Mouse (Mus musculus) liver, embryonic 13.5 days (tissue): ENCODE results near the gene Ppp4r1. TPM values are rescaled to one million over a fixed set of nuclear protein-coding genes. Genes with fewer than 3 reads are reported as not detected.

Experiments
- ATAC-seq: fragments of 200-750 bp; cut with Nextera tagmentation; 2 replicates; pipeline ENCODE4 v1.8.0; 2017; ENCODE audit warnings: low read depth, mild to moderate bottlenecking, moderate number of reproducible peaks, moderate library complexity
- DNase-seq: peaks from one replicate; pipeline ENCODE4 v3.0.0; 2022
- H3K27ac ChIP-seq: fragments of 300-500 bp; sonication (generic); 2 replicates; pipeline ENCODE4 v1.5.1; 2015; ENCODE audit warnings: moderate library complexity, mild to moderate bottlenecking, inconsistent platforms
- H3K27me3 ChIP-seq: fragments of 300-500 bp; sonication (generic); 2 replicates; pipeline ENCODE4 v1.6.1; 2015; ENCODE audit warnings: mild to moderate bottlenecking, inconsistent platforms
- H3K36me3 ChIP-seq: fragments of 300-500 bp; sonication (generic); 2 replicates; pipeline ENCODE4 v1.6.1; 2015; ENCODE audit warnings: mild to moderate bottlenecking, inconsistent platforms
- H3K4me1 ChIP-seq: fragments of 300-500 bp; sonication (generic); replicated peaks from 2 replicates; pipeline ENCODE4 v1.6.1; 2015; ENCODE audit warnings: inconsistent platforms
- H3K4me2 ChIP-seq: fragments of 300-500 bp; sonication (generic); 2 replicates; pipeline ENCODE4 v1.6.1; 2015; ENCODE audit warnings: inconsistent platforms, mild to moderate bottlenecking, moderate library complexity
- H3K4me3 ChIP-seq: fragments of 300-500 bp; sonication (generic); replicated peaks from 2 replicates; pipeline ENCODE4 v1.5.1; 2015; ENCODE audit warnings: mild to moderate bottlenecking, inconsistent platforms
- H3K9ac ChIP-seq: fragments of 300-500 bp; sonication (generic); 2 replicates; pipeline ENCODE4 v1.6.1; 2015; ENCODE audit warnings: mild to moderate bottlenecking, inconsistent platforms
- H3K9me3 ChIP-seq: fragments of 300-500 bp; sonication (generic); replicated peaks from 2 replicates; pipeline ENCODE4 v1.6.1; 2016; ENCODE audit warnings: inconsistent platforms
- WGBS: fragments of 180-500 bp; shearing (Covaris S2); methylation state at CpG from one replicate; pipeline ENCODE4 v1.1.7; 2015; ENCODE audit not compliant: insufficient replicate concordance; 5-methylcytosine and 5-hydroxymethylcytosine counted together
- polyA plus RNA-seq: library from polyadenylated mRNA; unstranded; fragments of >200 nt; fragmentation: Nextera tagmentation; extraction: Ambion mirVana; gene quantifications from 2 replicates; pipeline ENCODE4 v1.2.1, GENCODE M21; 2015

The Ppp4r1 gene
- polyA plus RNA-seq, 1 experiment from 2014 or later = 10.1 TPM

GRCm38 (mm10) chr17:65884691-65885397 lies 102.5 kb downstream of the Ppp4r1 start:
- Histone ChIP-seq H3K4me1 (peaks cover 53% of the 10 kb centered on the region), H3K4me2 (peak overlapping the region; percentile 95), H3K36me3 (no peaks in the 10 kb centered on the region), H3K9me3 (no peaks in the 10 kb centered on the region), H3K4me3 (peak overlapping the region; percentile 98), H3K27ac (peak overlapping the region; percentile 96), H3K27me3 (no peaks in the 10 kb centered on the region), H3K9ac (peak overlapping the region; percentile 98)
- ATAC-seq = peak; percentile 98
- under 1% methylated on average over 67 of the region's 67 CpGs for WGBS
- peak; percentile 99 for DNase-seq

GRCm38 (mm10) chr17:65885398-65885696 lies 103.0 kb downstream of the Ppp4r1 start:
- H3K36me3 ChIP-seq = no peaks in the 10 kb centered on the region

GRCm38 (mm10) chr17:65885697-65886529 lies 103.5 kb downstream of the Ppp4r1 start, which contains the start of gene Ralbp1:
Gene Ralbp1, minus strand, starts transcription at chr17:65885798.
- DNase-seq = peak; percentile 26
- WGBS = 3% methylated on average over 14 of the region's 14 CpGs
- no peak for ATAC-seq

More at GRCm38 (mm10) chr17:65885398-65885696, 103.0 kb downstream of the Ppp4r1 start:
- DNase-seq (no peak), ATAC-seq (no peak)
- Histone ChIP-seq H3K9ac (peak overlapping the region; percentile 85), H3K9me3 (no peaks in the 10 kb centered on the region), H3K4me3 (peak overlapping the region; percentile 98), H3K4me2 (peak overlapping the region; percentile 95), H3K27ac (peak overlapping the region; percentile 96), H3K4me1 (peaks cover 50% of the 10 kb centered on the region), H3K27me3 (no peaks in the 10 kb centered on the region)
- WGBS = under 1% methylated on average over 11 of the region's 11 CpGs

GRCm38 (mm10) chr17:65886571-65886970 lies 104.2 kb downstream of the Ppp4r1 start:
- Histone ChIP-seq H3K27me3 (no peaks in the 10 kb centered on the region), H3K27ac (peak overlapping the region; percentile 96), H3K4me2 (peak overlapping the region; percentile 95), H3K9ac (peak overlapping the region; percentile 85), H3K36me3 (no peaks in the 10 kb centered on the region), H3K4me1 (peaks cover 40% of the 10 kb centered on the region), H3K4me3 (peak overlapping the region; percentile 98), H3K9me3 (no peaks in the 10 kb centered on the region)
- 65% methylated on average over 9 of the region's 9 CpGs for WGBS
- ATAC-seq (no peak), DNase-seq (no peak)

More at GRCm38 (mm10) chr17:65885697-65886529, 103.5 kb downstream of the Ppp4r1 start, which contains the start of gene Ralbp1:
- Histone ChIP-seq H3K36me3 (no peaks in the 10 kb centered on the region), H3K4me3 (peak within 1 kb of the TSS; percentile 98), H3K9me3 (no peaks in the 10 kb centered on the region), H3K27me3 (no peaks in the 10 kb centered on the region), H3K4me2 (peak within 1 kb of the TSS; percentile 95), H3K9ac (peak within 1 kb of the TSS; percentile 98), H3K4me1 (peaks cover 46% of the 10 kb centered on the region), H3K27ac (peak within 1 kb of the TSS; percentile 96)

GRCm38 (mm10) chr17:65889476-65889875 lies 107.1 kb downstream of the Ppp4r1 start:
- Histone ChIP-seq H3K36me3 (no peaks in the 10 kb centered on the region), H3K4me1 (peaks cover 17% of the 10 kb centered on the region), H3K4me2 (no peak overlapping the region), H3K9ac (no peak overlapping the region), H3K27me3 (no peaks in the 10 kb centered on the region), H3K4me3 (no peak overlapping the region), H3K27ac (no peak overlapping the region), H3K9me3 (no peaks in the 10 kb centered on the region)
- DNase-seq = no peak
- ATAC-seq = no peak
- WGBS = 73% methylated on average over 5 of the region's 5 CpGs

Other genes with a start within 250 kb of the Ppp4r1 start
- not detected in 2 replicates for gene Tmem232, start 241.8 kb upstream of the Ppp4r1 start, polyA plus RNA-seq
- gene Vapa, start 169.0 kb upstream of the Ppp4r1 start, polyA plus RNA-seq = 76.8 and 91.4 TPM in 2 replicates
- not detected in 2 replicates for gene Txndc2, start 140.4 kb upstream of the Ppp4r1 start, polyA plus RNA-seq
- 4.5 and 5.3 TPM in 2 replicates for gene Rab31, start 9.8 kb upstream of the Ppp4r1 start, polyA plus RNA-seq
- 47.2 and 53.3 TPM in 2 replicates for gene Ralbp1, start 103.2 kb downstream of the Ppp4r1 start, polyA plus RNA-seq
- 16.2 and 20.3 TPM in 2 replicates for gene Twsg1, start 168.7 kb downstream of the Ppp4r1 start, polyA plus RNA-seq